Mouse (Mus musculus): ENCODE measurements at regions not wholly inside any gene's neighbourhood (a gene's known extent, or its start where the extent isn't known, plus 50 kb on each side); places are given as distances from the start of the nearest gene placed in this dataset.

- peak overlapping the region; percentile 19; the same call in 1 of the 2 replicates for H3K9ac ChIP-seq (ENCODE audit: low read depth, low read length)
- H3K4me3 ChIP-seq (ENCODE audit: low read length) = peak overlapping the region; percentile 25
- no peaks in the 10 kb centered on the region for H3K36me3 ChIP-seq (ENCODE audit: control insufficient read depth, insufficient read depth, low read length)
- H3K27ac ChIP-seq (ENCODE audit: low read depth, low read length) = peak overlapping the region; percentile 19; the same call in 1 of the 2 replicates
- WGBS = 19% methylated on average over 7 of the region's 7 CpGs
- H3K27me3 ChIP-seq (replicated peaks; ENCODE audit: control insufficient read depth, insufficient read depth, low read length) = no peaks in the 10 kb centered on the region
- H3K9me3 ChIP-seq (ENCODE audit: control insufficient read depth, low read length) = no peaks in the 10 kb centered on the region
- peak; percentile 87 for ATAC-seq
- no peaks in the 10 kb centered on the region for H3K4me1 ChIP-seq (ENCODE audit: control insufficient read depth, insufficient read depth, low read depth, low read length)
- peak overlapping the region; percentile 52 for H3K4me2 ChIP-seq (ENCODE audit: low read length)
Measured at GRCm38 (mm10) chr4:40014666-40015065, 128.2 kb upstream of the Aco1 start.

- Histone ChIP-seq H3K4me1 (ENCODE audit: control insufficient read depth, insufficient read depth, low read depth, low read length) (no peaks in the 10 kb centered on the region), H3K9ac (ENCODE audit: low read depth, low read length) (no peak overlapping the region), H3K4me2 (ENCODE audit: low read length) (no peak overlapping the region), H3K9me3 (ENCODE audit: control insufficient read depth, low read length) (no peaks in the 10 kb centered on the region), H3K36me3 (ENCODE audit: control insufficient read depth, insufficient read depth, low read length) (no peaks in the 10 kb centered on the region), H3K27me3 (replicated peaks; ENCODE audit: control insufficient read depth, insufficient read depth, low read length) (no peaks in the 10 kb centered on the region), H3K27ac (ENCODE audit: low read depth, low read length) (no peak overlapping the region), H3K4me3 (ENCODE audit: low read length) (no peak overlapping the region)
- ATAC-seq = no peak
- WGBS = 91% methylated on average over 15 of the region's 15 CpGs
Measured at GRCm38 (mm10) chr4:40016856-40017255, 126.0 kb upstream of the Aco1 start.

- Histone ChIP-seq H3K27me3 (replicated peaks; ENCODE audit: control insufficient read depth, insufficient read depth, low read length) (no peaks in the 10 kb centered on the region), H3K9ac (ENCODE audit: low read depth, low read length) (no peak overlapping the region), H3K4me2 (ENCODE audit: low read length) (no peak overlapping the region), H3K36me3 (ENCODE audit: control insufficient read depth, insufficient read depth, low read length) (no peaks in the 10 kb centered on the region), H3K4me1 (ENCODE audit: control insufficient read depth, insufficient read depth, low read depth, low read length) (no peaks in the 10 kb centered on the region), H3K9me3 (ENCODE audit: control insufficient read depth, low read length) (no peaks in the 10 kb centered on the region), H3K27ac (ENCODE audit: low read depth, low read length) (no peak overlapping the region), H3K4me3 (ENCODE audit: low read length) (no peak overlapping the region)
- 64% methylated on average over 4 of the region's 4 CpGs for WGBS
- no peak for ATAC-seq
Measured at GRCm38 (mm10) chr4:40018208-40018607, 124.7 kb upstream of the Aco1 start.

- Histone ChIP-seq H3K4me2 (ENCODE audit: low read length) (no peak overlapping the region), H3K4me3 (ENCODE audit: low read length) (no peak overlapping the region), H3K4me1 (ENCODE audit: control insufficient read depth, insufficient read depth, low read depth, low read length) (no peaks in the 10 kb centered on the region), H3K27ac (ENCODE audit: low read depth, low read length) (no peak overlapping the region), H3K36me3 (ENCODE audit: control insufficient read depth, insufficient read depth, low read length) (no peaks in the 10 kb centered on the region), H3K9ac (ENCODE audit: low read depth, low read length) (no peak overlapping the region), H3K27me3 (replicated peaks; ENCODE audit: control insufficient read depth, insufficient read depth, low read length) (no peaks in the 10 kb centered on the region), H3K9me3 (ENCODE audit: control insufficient read depth, low read length) (no peaks in the 10 kb centered on the region)
- 80% methylated on average over 1 of the region's 1 CpGs for WGBS
- no peak for ATAC-seq
Measured at GRCm38 (mm10) chr4:40031361-40031760, 111.5 kb upstream of the Aco1 start.

GRCm38 (mm10) chr4:40047846-40048245, 95.0 kb upstream of the Aco1 start:
- H3K27ac ChIP-seq (ENCODE audit: low read depth, low read length) = no peak overlapping the region
- no peak overlapping the region for H3K4me3 ChIP-seq (ENCODE audit: low read length)
- 87% methylated on average over 10 of the region's 10 CpGs for WGBS
- no peaks in the 10 kb centered on the region for H3K36me3 ChIP-seq (ENCODE audit: control insufficient read depth, insufficient read depth, low read length)
- H3K4me2 ChIP-seq (ENCODE audit: low read length) = no peak overlapping the region
- no peaks in the 10 kb centered on the region; the same call in 1 of the 2 replicates for H3K4me1 ChIP-seq (ENCODE audit: control insufficient read depth, insufficient read depth, low read depth, low read length)
- H3K9ac ChIP-seq (ENCODE audit: low read depth, low read length) = no peak overlapping the region
- no peaks in the 10 kb centered on the region for H3K27me3 ChIP-seq (replicated peaks; ENCODE audit: control insufficient read depth, insufficient read depth, low read length)
- ATAC-seq = peak; percentile 17; the same call in 1 of the 2 replicates
- no peaks in the 10 kb centered on the region for H3K9me3 ChIP-seq (ENCODE audit: control insufficient read depth, low read length)

GRCm38 (mm10) chr4:40049086-40049485, 93.8 kb upstream of the Aco1 start:
- H3K4me2 ChIP-seq (ENCODE audit: low read length) = no peak overlapping the region
- H3K9me3 ChIP-seq (ENCODE audit: control insufficient read depth, low read length) = no peaks in the 10 kb centered on the region
- no peak overlapping the region; the same call in 1 of the 2 replicates for H3K27ac ChIP-seq (ENCODE audit: low read depth, low read length)
- H3K4me1 ChIP-seq (ENCODE audit: control insufficient read depth, insufficient read depth, low read depth, low read length) = no peaks in the 10 kb centered on the region; the same call in 1 of the 2 replicates
- H3K27me3 ChIP-seq (replicated peaks; ENCODE audit: control insufficient read depth, insufficient read depth, low read length) = no peaks in the 10 kb centered on the region
- H3K9ac ChIP-seq (ENCODE audit: low read depth, low read length) = no peak overlapping the region
- H3K4me3 ChIP-seq (ENCODE audit: low read length) = no peak overlapping the region
- 51% methylated on average over 6 of the region's 6 CpGs for WGBS
- ATAC-seq = peak; percentile 65; the same call in 1 of the 2 replicates
- H3K36me3 ChIP-seq (ENCODE audit: control insufficient read depth, insufficient read depth, low read length) = no peaks in the 10 kb centered on the region

- ATAC-seq = no peak
- Histone ChIP-seq H3K4me2 (ENCODE audit: low read length) (no peak overlapping the region), H3K4me1 (ENCODE audit: control insufficient read depth, insufficient read depth, low read depth, low read length) (no peaks in the 10 kb centered on the region; the same call in 1 of the 2 replicates), H3K9ac (ENCODE audit: low read depth, low read length) (no peak overlapping the region), H3K36me3 (ENCODE audit: control insufficient read depth, insufficient read depth, low read length) (no peaks in the 10 kb centered on the region), H3K27me3 (replicated peaks; ENCODE audit: control insufficient read depth, insufficient read depth, low read length) (no peaks in the 10 kb centered on the region), H3K27ac (ENCODE audit: low read depth, low read length) (no peak overlapping the region), H3K9me3 (ENCODE audit: control insufficient read depth, low read length) (no peaks in the 10 kb centered on the region), H3K4me3 (ENCODE audit: low read length) (no peak overlapping the region)
- 73% methylated on average over 4 of the region's 4 CpGs for WGBS
Measured at GRCm38 (mm10) chr4:40051848-40052247, 91.0 kb upstream of the Aco1 start.

GRCm38 (mm10) chr4:40053391-40053790, 89.5 kb upstream of the Aco1 start:
- H3K27ac ChIP-seq (ENCODE audit: low read depth, low read length) = no peak overlapping the region
- no peak overlapping the region for H3K9ac ChIP-seq (ENCODE audit: low read depth, low read length)
- no peak overlapping the region for H3K4me2 ChIP-seq (ENCODE audit: low read length)
- no peaks in the 10 kb centered on the region for H3K9me3 ChIP-seq (ENCODE audit: control insufficient read depth, low read length)
- H3K4me1 ChIP-seq (ENCODE audit: control insufficient read depth, insufficient read depth, low read depth, low read length) = no peaks in the 10 kb centered on the region; the same call in 1 of the 2 replicates
- no peaks in the 10 kb centered on the region for H3K36me3 ChIP-seq (ENCODE audit: control insufficient read depth, insufficient read depth, low read length)
- no peak for ATAC-seq
- 88% methylated on average over 2 of the region's 2 CpGs for WGBS
- H3K27me3 ChIP-seq (replicated peaks; ENCODE audit: control insufficient read depth, insufficient read depth, low read length) = no peaks in the 10 kb centered on the region
- H3K4me3 ChIP-seq (ENCODE audit: low read length) = no peak overlapping the region

- Histone ChIP-seq H3K9me3 (ENCODE audit: control insufficient read depth, low read length) (no peaks in the 10 kb centered on the region; the same call in 1 of the 2 replicates), H3K4me3 (ENCODE audit: low read length) (no peak overlapping the region), H3K4me2 (ENCODE audit: low read length) (no peak overlapping the region), H3K4me1 (ENCODE audit: control insufficient read depth, insufficient read depth, low read depth, low read length) (no peaks in the 10 kb centered on the region), H3K9ac (ENCODE audit: low read depth, low read length) (no peak overlapping the region), H3K27ac (ENCODE audit: low read depth, low read length) (no peak overlapping the region), H3K36me3 (ENCODE audit: control insufficient read depth, insufficient read depth, low read length) (no peaks in the 10 kb centered on the region), H3K27me3 (replicated peaks; ENCODE audit: control insufficient read depth, insufficient read depth, low read length) (no peaks in the 10 kb centered on the region)
- peak; percentile 61; the same call in 1 of the 2 replicates for ATAC-seq
- WGBS = 66% methylated on average over 3 of the region's 3 CpGs
Measured at GRCm38 (mm10) chr4:40063751-40064456, 79.0 kb upstream of the Aco1 start.

Data from hindbrain, embryonic 16.5 days (tissue).